Mouse (Mus musculus) layer of hippocampus, adult 18-20 months (tissue): ENCODE measurements around the gene Eif1ad. TPM values are rescaled to one million over a fixed set of nuclear protein-coding genes. Genes with fewer than 3 reads are reported as not detected.
"Not testable (repeated sequence)": the region's sequence is repeated elsewhere in the genome, so short reads cannot be mapped to it uniquely, and the experiment has no call there.

Experiments used
- DNase-seq, 2 experiments: peaks; one replicate each; pipeline ENCODE4 v3.0.0; 2022; ENCODE audit warnings: low spot score in 2 of 2
- long read RNA-seq: library from polyadenylated mRNA; stranded (forward); transcript quantifications from one replicate; pipeline ENCODE4 v2.0.0, GENCODE M21; 2021
- total RNA-seq, 2 experiments: library from RNA; stranded (reverse); gene quantifications; 2 replicates each; pipeline ENCODE4 v1.2.3; 2021

Gene Eif1ad
- 10 to 100 TPM; 20.2 to 22.0 TPM for total RNA-seq
- long read RNA-seq, transcript Eif1ad-201 (6 exons, 2,556 nt), result major isoform, 17 of 22 reads
- long read RNA-seq, partial matches to known transcripts, result 3 of 22 reads
- long read RNA-seq, other reads (novel, unspliced or antisense), result 2 of 22 reads

DNA sequence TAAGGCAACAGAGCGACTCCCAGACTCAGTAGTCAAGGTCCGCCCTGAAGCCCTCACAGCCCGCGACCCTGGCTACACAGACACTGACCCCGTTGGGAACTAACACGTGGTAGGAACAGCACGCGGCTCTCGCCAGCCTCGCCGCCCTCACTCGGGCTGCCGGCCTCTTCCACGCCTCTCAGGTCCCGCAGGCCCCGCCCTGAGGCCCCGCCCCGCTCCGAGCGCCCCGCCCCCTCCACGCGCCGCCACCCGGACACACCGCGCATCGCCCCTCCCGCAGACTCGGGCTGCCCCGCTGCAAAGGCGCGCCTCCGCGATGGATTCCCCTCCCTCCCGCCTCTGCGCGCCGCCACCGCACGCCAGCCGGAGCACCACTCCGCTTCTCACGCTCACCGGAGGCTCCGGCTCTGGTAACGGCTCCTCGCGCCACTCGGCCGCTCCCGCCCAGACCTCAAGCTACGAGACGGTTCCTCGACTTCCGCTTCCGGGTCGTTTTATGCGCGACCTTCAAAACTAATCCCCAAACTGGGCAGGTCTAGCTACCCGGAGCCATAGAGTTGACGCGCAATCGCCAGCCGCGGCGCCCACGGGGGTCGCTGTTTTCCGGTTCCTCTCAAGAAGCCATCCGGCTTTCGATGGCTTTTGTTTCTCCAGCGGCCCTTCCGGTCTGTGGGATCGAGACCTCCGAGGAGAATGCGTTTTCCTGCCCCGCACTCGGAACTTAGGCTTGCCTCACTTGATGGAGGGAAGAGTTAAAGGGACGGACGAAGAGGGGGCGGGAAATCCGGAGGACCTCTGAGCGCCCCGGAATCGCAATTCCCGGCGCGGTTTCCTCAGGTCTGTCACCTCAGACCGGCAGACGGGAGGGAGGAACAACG lies at the start of gene Eif1ad:
Eif1ad (plus strand) TSS at position 567 of the 878 bp plus-strand sequence.
- peak; percentile 91 to 97 for DNase-seq

DNA sequence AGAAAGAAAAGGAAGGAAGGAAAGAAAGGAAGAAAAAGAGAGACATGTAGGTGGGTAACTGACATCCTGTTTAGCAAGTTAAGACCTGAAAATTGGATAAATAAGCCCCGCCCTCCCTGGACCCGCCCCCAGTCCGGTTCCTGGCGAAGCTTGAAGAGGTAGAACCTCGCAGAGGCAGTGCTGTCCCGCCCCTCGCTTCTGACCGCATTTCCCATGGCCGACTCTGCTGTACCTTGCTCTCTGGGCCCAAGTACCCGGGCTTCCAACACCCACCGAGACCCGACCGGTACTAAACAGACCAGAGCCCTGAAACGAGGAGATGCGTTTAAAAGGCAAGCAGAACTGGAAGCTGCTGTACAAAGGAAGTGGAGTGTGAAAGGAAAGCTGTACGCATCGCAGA lies 42.7 kb upstream of the Eif1ad start:
- no peak for DNase-seq

GRCm38 (mm10) chr19:5327970-5328369 lies 38.6 kb upstream of the Eif1ad start:
- DNase-seq, result no peak

GRCm38 (mm10) chr19:5334741-5335140 lies 31.8 kb upstream of the Eif1ad start:
- no peak for DNase-seq

- DNase-seq, result no peak
Observed at GRCm38 (mm10) chr19:5335441-5335840, 31.1 kb upstream of the Eif1ad start, which contains the start of gene Catsper1. Gene Catsper1, plus strand, starts transcription at chr19:5335741.

DNA sequence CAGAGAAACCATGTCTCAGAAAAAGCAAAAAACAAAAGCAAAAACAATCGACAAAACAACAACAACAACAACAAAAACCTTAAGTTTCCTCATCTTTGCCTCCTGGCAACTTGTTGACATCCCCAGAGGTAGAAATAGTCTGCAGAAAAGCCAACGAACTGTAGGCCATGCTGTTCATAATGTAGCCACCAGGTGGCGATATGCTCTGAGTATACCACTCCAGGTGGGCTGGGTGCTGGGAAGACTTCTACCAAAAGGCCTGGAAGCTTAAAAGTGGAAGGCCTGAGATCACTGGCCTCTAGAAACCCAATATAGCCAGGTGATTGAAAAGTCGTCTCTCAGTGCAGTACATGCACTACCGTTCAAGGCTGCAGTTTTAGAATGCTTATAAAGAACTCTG lies 28.6 kb upstream of the Eif1ad start:
- DNase-seq, result peak; percentile 30 to 88

DNA sequence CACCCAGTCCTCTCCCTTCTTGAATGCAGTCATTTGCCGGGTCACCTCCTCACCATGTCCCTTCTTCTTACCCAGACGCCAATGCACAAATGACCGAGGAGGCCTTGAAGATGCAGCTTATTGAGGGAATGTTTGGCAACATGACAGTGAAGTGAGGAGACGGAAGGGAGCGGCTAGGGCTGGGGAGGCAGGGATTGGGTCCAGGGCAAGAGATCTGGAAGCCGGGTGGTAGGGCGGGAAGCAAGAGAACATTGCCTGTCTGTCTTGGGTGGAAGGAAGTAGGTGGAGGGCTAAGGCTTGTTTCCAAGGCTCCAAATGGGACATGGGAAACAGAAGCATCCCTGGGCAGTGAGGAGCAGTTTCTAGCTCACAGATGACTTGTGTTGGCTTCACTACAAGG lies 25.2 kb upstream of the Eif1ad start:
- DNase-seq, result no peak

DNA sequence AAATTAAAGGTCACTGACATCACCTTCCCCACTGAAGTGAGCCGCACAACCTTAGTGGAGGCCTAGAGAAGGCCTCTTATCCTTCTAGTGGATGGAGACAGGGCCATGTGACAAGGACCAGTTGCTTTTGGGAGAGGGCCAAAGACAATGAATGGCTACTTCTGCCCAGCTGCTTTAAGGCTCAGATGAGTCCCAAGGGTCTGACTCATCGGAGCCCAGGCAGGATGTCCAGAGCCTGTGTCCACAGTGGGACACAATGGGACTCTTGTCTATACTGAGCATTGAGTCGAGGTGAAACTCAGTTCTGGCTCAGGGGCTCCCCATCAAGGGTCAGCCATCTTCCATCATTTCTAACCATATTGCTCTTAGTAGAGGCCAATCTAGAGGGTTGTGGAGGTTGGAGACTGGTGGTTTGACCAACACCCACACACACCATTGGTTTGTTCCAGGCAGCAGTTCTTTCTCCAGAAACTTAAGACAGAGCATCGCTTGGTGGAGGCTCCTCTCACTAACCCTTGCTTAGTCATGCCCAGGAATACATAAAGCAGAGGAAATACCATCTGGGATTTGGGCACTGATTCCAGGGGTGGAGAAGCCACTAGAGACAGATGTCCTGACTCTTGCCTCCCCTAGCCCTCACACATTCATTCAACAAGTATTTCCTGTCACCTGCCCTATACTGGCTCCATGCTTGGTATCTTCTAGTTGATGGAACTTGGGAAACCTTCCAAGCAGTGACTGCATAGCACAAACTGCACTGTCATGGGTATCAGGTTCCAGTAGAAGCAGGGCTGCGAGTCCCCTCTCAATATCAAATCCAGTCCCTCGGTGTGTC lies 21.0 kb upstream of the Eif1ad start:
- DNase-seq, result no peak

- no peak for DNase-seq
Observed at GRCm38 (mm10) chr19:5348064-5348463, 18.5 kb upstream of the Eif1ad start.

DNA sequence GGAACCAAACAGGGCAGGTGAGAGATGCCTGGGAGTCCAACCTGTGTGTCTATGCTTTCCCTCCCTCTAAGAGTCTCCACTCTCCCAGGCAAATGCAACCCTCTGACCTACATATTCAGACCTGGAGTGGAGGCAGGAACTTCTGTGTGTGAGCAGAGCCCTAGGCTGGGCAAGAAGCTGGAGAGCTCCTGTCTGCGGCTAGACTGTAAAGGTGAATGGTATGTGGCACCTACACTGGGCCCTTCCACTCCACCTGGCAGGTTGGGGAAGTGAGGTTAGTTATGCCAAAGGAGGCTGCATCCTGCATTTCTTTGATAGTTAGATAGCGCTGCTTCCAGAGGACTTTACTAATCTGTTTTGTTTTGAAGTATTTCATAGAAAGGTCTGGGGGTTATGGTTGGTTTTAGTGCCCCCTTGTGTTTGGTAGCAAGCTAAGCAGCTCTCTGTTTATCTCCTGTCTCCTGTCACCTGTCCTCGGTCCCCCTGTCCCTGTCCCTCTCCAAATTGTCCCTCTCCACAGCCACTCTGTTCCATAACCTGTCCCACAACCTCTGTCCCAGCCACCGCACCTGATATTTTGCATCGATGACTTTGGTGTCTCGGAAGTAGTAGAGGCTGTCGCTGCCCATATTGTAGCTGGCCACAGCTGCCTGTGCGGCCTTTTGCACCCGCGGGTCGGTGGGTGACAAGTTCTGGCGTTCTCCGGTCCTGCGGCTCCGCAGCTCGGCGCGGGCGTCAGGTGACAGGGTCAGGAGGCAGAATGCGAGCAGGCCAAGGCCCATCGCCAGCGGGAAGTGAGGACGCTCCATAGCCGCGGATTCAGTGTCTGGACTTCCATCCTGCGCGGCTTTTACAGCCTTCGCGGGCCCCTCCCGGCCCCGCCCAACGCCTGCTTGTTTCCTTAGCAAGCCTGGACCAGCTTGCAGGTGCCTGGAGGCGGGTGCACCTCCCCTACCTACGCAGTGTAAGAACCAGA lies 17.7 kb upstream of the Eif1ad start:
- peak in 1 of 2 experiments; percentile 19 for DNase-seq

- DNase-seq, result not testable (repeated sequence)
Observed at GRCm38 (mm10) chr19:5349502-5349873, 17.1 kb upstream of the Eif1ad start, which contains the start of gene Cst6. Gene Cst6, minus strand, starts transcription at chr19:5349574.

DNA sequence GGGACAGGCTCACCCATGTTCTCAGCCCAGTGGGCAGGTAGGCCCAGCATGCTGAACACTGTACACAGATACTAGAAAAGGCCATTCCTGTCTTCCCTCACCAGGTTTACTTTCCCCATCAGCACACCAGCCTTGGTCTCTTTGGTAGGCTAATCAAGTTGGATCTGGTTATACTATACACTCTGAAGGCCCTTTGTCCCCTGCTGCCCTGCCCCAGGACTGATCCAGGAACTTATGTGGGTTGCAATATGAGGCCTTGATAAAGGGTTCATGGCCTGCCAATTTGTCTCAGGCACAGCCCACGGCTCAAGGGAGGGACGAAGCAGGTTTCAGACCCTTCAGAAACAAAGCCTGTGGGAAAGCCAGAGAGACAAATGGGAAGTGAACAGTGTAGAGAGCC lies 12.9 kb upstream of the Eif1ad start:
- DNase-seq, result no peak

- DNase-seq, result no peak
Observed at GRCm38 (mm10) chr19:5356080-5356479, 10.5 kb upstream of the Eif1ad start.

DNA sequence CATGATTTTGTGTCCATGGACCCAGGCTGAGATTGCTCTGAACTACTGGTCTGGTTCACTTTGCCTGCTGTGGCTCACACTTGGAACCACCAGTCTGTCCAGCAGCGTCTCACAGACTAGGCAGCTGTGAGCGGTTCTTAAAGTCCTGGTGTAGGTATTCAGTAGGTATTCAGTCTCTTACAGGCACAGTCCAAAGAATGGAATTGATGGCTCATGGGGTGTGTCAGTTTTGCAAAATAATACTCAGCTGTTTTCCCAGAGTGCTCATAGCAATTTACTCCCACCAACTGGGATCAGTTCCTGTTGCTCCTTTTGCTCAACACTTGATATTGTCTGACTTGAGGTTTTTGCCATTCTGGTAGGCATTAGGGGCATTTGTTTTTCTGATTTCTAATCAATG lies 4.4 kb upstream of the Eif1ad start:
- DNase-seq, result no peak

GRCm38 (mm10) chr19:5364124-5364523 lies 2.4 kb upstream of the Eif1ad start:
- DNase-seq, result no peak

- no peak for DNase-seq
Observed at GRCm38 (mm10) chr19:5365751-5366150, 790 bp upstream of the Eif1ad start.

DNA sequence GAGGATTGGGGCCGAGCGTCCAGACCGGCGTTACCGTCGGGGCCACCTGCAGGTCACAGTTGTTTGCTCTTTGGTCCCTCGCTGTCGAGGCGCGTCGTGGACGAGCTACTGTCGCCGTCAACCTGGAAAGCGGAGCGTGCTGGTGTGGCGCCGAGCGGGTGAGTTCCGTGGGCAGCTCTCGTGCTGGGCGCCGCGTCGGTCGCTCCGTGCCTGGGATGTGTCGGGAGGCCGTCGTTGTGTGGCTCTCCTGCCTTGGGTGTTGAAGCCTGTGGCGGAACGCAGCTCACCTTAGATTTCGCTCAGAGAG lies 465 bp downstream of the Eif1ad start, which contains the start of gene Banf1:
Banf1 (minus strand) TSS at position 116 of the 307 bp plus-strand sequence.
- no peak for DNase-seq

DNA sequence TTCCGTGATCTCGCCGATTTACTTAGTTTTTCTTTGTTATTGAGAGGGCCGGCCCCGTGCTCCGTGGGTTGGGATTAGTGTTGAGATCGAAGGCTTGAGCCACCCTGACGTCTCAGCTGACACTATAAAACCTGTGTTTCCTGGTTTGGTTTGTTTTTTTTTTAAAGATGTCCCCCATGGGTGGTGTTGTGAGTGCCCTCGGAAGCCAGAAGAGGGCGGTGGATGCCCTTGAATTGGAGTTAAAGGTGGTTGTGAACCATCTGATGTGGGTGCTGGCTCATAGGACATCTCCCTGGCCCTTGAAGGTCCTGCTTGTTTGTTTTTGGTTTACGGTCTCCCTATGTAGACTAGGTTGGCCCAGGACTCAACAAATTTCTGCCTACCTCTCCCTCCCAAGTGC lies 914 bp downstream of the Eif1ad start:
- DNase-seq, result no peak

GRCm38 (mm10) chr19:5370932-5371331 lies 4.4 kb downstream of the Eif1ad start:
- DNase-seq, result no peak

- DNase-seq, result no peak
Observed at GRCm38 (mm10) chr19:5372724-5373123, 6.2 kb downstream of the Eif1ad start.

GRCm38 (mm10) chr19:5374177-5374576 lies 7.6 kb downstream of the Eif1ad start:
- no peak for DNase-seq
